7 mouse cellular contexts compared by ENCODE assay signal in genomic region chr19:57452492-57453217, GRCm38 (mm10). TPM values are rescaled to one million over a fixed set of nuclear protein-coding genes. Genes with fewer than 3 reads are reported as not detected.
DNase-seq lines count a peak whose midpoint lies in the region; ATAC-seq lines count a peak whose summit lies in the region.

Gene Trub1, plus strand, starts transcription at chr19:57452912.

- peak within 1 kb of the TSS; percentile 18; the same call in 1 of the 2 replicates for H3K27ac ChIP-seq in intestine, embryonic 15.5 days
- H3K27ac ChIP-seq in midbrain, embryonic 10.5 days (replicated peaks): peak within 1 kb of the TSS; percentile 90

- 5% methylated on average over 26 of the region's 26 CpGs for WGBS in intestine, embryonic 15.5 days
- WGBS in midbrain, embryonic 10.5 days: 5% methylated on average over 26 of the region's 26 CpGs

- peak within 1 kb of the TSS; percentile 68 for H3K4me3 ChIP-seq in intestine, embryonic 15.5 days (replicated peaks)
- H3K4me3 ChIP-seq in midbrain, embryonic 10.5 days: peak within 1 kb of the TSS; percentile 90

- H3K4me2 ChIP-seq in intestine, embryonic 15.5 days (replicated peaks): peak within 1 kb of the TSS; percentile 62

- peak; percentile 76 for DNase-seq in adrenal gland, adult 8-10 months
- peak; percentile 76 for DNase-seq in embryo, embryonic 11.5 days (ENCODE audit: low read depth, low spot score)
- peak; percentile 59 to 65 for DNase-seq in gastrocnemius, postnatal 36 days
- DNase-seq in left cerebral cortex, postnatal 25 days (ENCODE audit: low spot score in 2 of 2): peak; percentile 90 to 93
- DNase-seq in midbrain, embryonic 10.5 days (ENCODE audit: low spot score): peak; percentile 78
- DNase-seq in right cerebral cortex, postnatal 4 days: peak; percentile 72

- ATAC-seq in intestine, embryonic 15.5 days: peak; percentile 99

- H3K4me1 ChIP-seq in intestine, embryonic 15.5 days (replicated peaks): peaks cover 9% of the 10 kb centered on the region; the same call in 1 of the 2 replicates
- H3K4me1 ChIP-seq in midbrain, embryonic 10.5 days: peaks cover 22% of the 10 kb centered on the region

- intact Hi-C loops in gastrocnemius, postnatal 36 days (cut with DNase I): no loop called here
- intact Hi-C loops in left cerebral cortex, postnatal 25 days (cut with DNase I): no loop called here

- H3K9me3 ChIP-seq in intestine, embryonic 15.5 days: no peaks in the 10 kb centered on the region
- H3K9me3 ChIP-seq in midbrain, embryonic 10.5 days (replicated peaks): no peaks in the 10 kb centered on the region

- no peaks in the 10 kb centered on the region for H3K27me3 ChIP-seq in intestine, embryonic 15.5 days (replicated peaks)
- no peaks in the 10 kb centered on the region for H3K27me3 ChIP-seq in midbrain, embryonic 10.5 days (ENCODE audit: low read depth, poor library complexity, severe bottlenecking)

- no peaks in the 10 kb centered on the region for H3K36me3 ChIP-seq in intestine, embryonic 15.5 days
- 0 out of 2 replicates have a peak, but pooled peaks cover 2% of the 10 kb centered on the region for H3K36me3 ChIP-seq in midbrain, embryonic 10.5 days

- peak within 1 kb of the TSS; percentile 74 for H3K9ac ChIP-seq in intestine, embryonic 15.5 days

RNA-seq across cellular contexts. Expression of gene Trub1, which starts in this region (rescaled TPM):
- total RNA-seq in adrenal gland, adult 8-10 months (2022): 10 to 100 TPM; 15.9 to 20.2 (median 18.5) TPM
- 1 to 10 TPM; 4.4 to 4.7 TPM for total RNA-seq in gastrocnemius, postnatal 36 days (2021)
- polyA plus RNA-seq in intestine, embryonic 15.5 days (2015; fragmentation: Nextera tagmentation; extraction: Ambion mirVana): 20.6 and 24.1 TPM in 2 replicates
- 10 to 100 TPM; 15.0 to 15.4 TPM for total RNA-seq in left cerebral cortex, postnatal 25 days (2021)
- 22.5 and 22.7 TPM in 2 replicates for polyA plus RNA-seq in midbrain, embryonic 10.5 days (2016; fragmentation: Nextera tagmentation; extraction: Ambion mirVana)

Comparison
In these comparisons a context has a peak if more than half of its experiments do, and no peak if none do; other contexts are left out.
1. Peak in every context shown above with its lines: DNase-seq, ATAC-seq, H3K4me3 ChIP-seq and H3K27ac ChIP-seq.